Mouse (Mus musculus): ENCODE results near the gene Ttc23. TPM values are rescaled to one million over a fixed set of nuclear protein-coding genes. Genes with fewer than 3 reads are reported as not detected.

Ttc23 gene
- polyA plus RNA-seq, 1 experiment from 2014 or later: 8.9 TPM

- ATAC-seq (replicated peaks): no peak
- Histone ChIP-seq H3K4me1 (no peaks in the 10 kb centered on the region), H3K27me3 (no peaks in the 10 kb centered on the region), H3K4me2 (replicated peaks) (no peak overlapping the region), H3K27ac (replicated peaks) (no peak overlapping the region), H3K4me3 (no peak overlapping the region), H3K9me3 (no peaks in the 10 kb centered on the region), H3K9ac (replicated peaks) (no peak overlapping the region), H3K36me3 (no peaks in the 10 kb centered on the region)
- WGBS: 57% methylated on average over 5 of the region's 5 CpGs
Measured at GRCm38 (mm10) chr7:67730431-67731110, 83.4 kb downstream of the Ttc23 start.

GRCm38 (mm10) chr7:67732276-67732675 is 85.1 kb downstream of the Ttc23 start:
- ATAC-seq (replicated peaks): no peak
- H3K4me2 ChIP-seq (replicated peaks): no peak overlapping the region
- H3K4me3 ChIP-seq: no peak overlapping the region
- H3K27ac ChIP-seq (replicated peaks): no peak overlapping the region
- H3K36me3 ChIP-seq: no peaks in the 10 kb centered on the region
- no peaks in the 10 kb centered on the region for H3K27me3 ChIP-seq
- WGBS: 89% methylated on average over 4 of the region's 4 CpGs
- no peaks in the 10 kb centered on the region for H3K9me3 ChIP-seq
- no peak overlapping the region for H3K9ac ChIP-seq (replicated peaks)
- no peaks in the 10 kb centered on the region for H3K4me1 ChIP-seq

- Histone ChIP-seq H3K4me3 (no peak overlapping the region), H3K9me3 (no peaks in the 10 kb centered on the region), H3K27me3 (no peaks in the 10 kb centered on the region), H3K36me3 (no peaks in the 10 kb centered on the region), H3K4me1 (peaks cover 10% of the 10 kb centered on the region; the same call in 1 of the 2 replicates), H3K4me2 (replicated peaks) (no peak overlapping the region), H3K27ac (replicated peaks) (no peak overlapping the region), H3K9ac (replicated peaks) (no peak overlapping the region)
- ATAC-seq (replicated peaks): no peak
- 93% methylated on average over 4 of the region's 4 CpGs for WGBS
Measured at GRCm38 (mm10) chr7:67740382-67740781, 93.2 kb downstream of the Ttc23 start.

- Histone ChIP-seq H3K27ac (replicated peaks) (no peak overlapping the region), H3K9ac (replicated peaks) (no peak overlapping the region), H3K4me3 (no peak overlapping the region), H3K4me2 (replicated peaks) (no peak overlapping the region), H3K9me3 (no peaks in the 10 kb centered on the region), H3K36me3 (no peaks in the 10 kb centered on the region), H3K4me1 (peaks cover 10% of the 10 kb centered on the region; the same call in 1 of the 2 replicates), H3K27me3 (no peaks in the 10 kb centered on the region)
- WGBS: 84% methylated on average over 5 of the region's 5 CpGs
- no peak for ATAC-seq (replicated peaks)
Measured at GRCm38 (mm10) chr7:67740796-67741195, 93.6 kb downstream of the Ttc23 start.

GRCm38 (mm10) chr7:67741706-67742105 is 94.5 kb downstream of the Ttc23 start:
- no peaks in the 10 kb centered on the region for H3K27me3 ChIP-seq
- no peak overlapping the region for H3K9ac ChIP-seq (replicated peaks)
- no peak overlapping the region for H3K4me2 ChIP-seq (replicated peaks)
- ATAC-seq (replicated peaks): no peak; the same call in 1 of the 2 replicates
- peaks cover 10% of the 10 kb centered on the region; the same call in 1 of the 2 replicates for H3K4me1 ChIP-seq
- 47% methylated on average over 7 of the region's 7 CpGs for WGBS
- H3K4me3 ChIP-seq: no peak overlapping the region
- H3K36me3 ChIP-seq: no peaks in the 10 kb centered on the region
- H3K9me3 ChIP-seq: no peaks in the 10 kb centered on the region
- no peak overlapping the region for H3K27ac ChIP-seq (replicated peaks)

- H3K4me1 ChIP-seq: 0 out of 2 replicates have a peak, but pooled peaks cover 6% of the 10 kb centered on the region
- no peaks in the 10 kb centered on the region for H3K36me3 ChIP-seq
- H3K4me3 ChIP-seq: no peak overlapping the region
- no peak overlapping the region for H3K9ac ChIP-seq (replicated peaks)
- H3K4me2 ChIP-seq (replicated peaks): no peak overlapping the region
- no peaks in the 10 kb centered on the region for H3K9me3 ChIP-seq
- no peaks in the 10 kb centered on the region for H3K27me3 ChIP-seq
- H3K27ac ChIP-seq (replicated peaks): no peak overlapping the region
- ATAC-seq (replicated peaks): no peak
- WGBS: 96% methylated on average over 4 of the region's 4 CpGs
Measured at GRCm38 (mm10) chr7:67747731-67748305, 100.6 kb downstream of the Ttc23 start.

- H3K27ac ChIP-seq (replicated peaks): no peak overlapping the region
- H3K4me2 ChIP-seq (replicated peaks): no peak overlapping the region
- WGBS: 70% methylated on average over 4 of the region's 4 CpGs
- ATAC-seq (replicated peaks): no peak
- H3K27me3 ChIP-seq: no peaks in the 10 kb centered on the region
- no peak overlapping the region for H3K9ac ChIP-seq (replicated peaks)
- H3K36me3 ChIP-seq: no peaks in the 10 kb centered on the region
- H3K9me3 ChIP-seq: no peaks in the 10 kb centered on the region
- 0 out of 2 replicates have a peak, but pooled peaks cover 6% of the 10 kb centered on the region for H3K4me1 ChIP-seq
- H3K4me3 ChIP-seq: no peak overlapping the region
Measured at GRCm38 (mm10) chr7:67749441-67750239, 102.4 kb downstream of the Ttc23 start.

- Histone ChIP-seq H3K4me2 (replicated peaks) (no peak overlapping the region), H3K36me3 (no peaks in the 10 kb centered on the region), H3K4me1 (peaks cover 7% of the 10 kb centered on the region), H3K9ac (replicated peaks) (no peak overlapping the region), H3K4me3 (no peak overlapping the region), H3K9me3 (no peaks in the 10 kb centered on the region), H3K27ac (replicated peaks) (no peak overlapping the region), H3K27me3 (peaks cover 8% of the 10 kb centered on the region; the same call in 1 of the 2 replicates)
- 74% methylated on average over 11 of the region's 11 CpGs for WGBS
- ATAC-seq (replicated peaks): no peak
Measured at GRCm38 (mm10) chr7:67754606-67755005, 107.4 kb downstream of the Ttc23 start.

- H3K4me2 ChIP-seq (replicated peaks): no peak overlapping the region
- H3K9ac ChIP-seq (replicated peaks): no peak overlapping the region
- peaks cover 10% of the 10 kb centered on the region for H3K4me1 ChIP-seq
- H3K9me3 ChIP-seq: no peaks in the 10 kb centered on the region
- ATAC-seq (replicated peaks): no peak
- H3K27me3 ChIP-seq: peaks cover 8% of the 10 kb centered on the region; the same call in 1 of the 2 replicates
- H3K27ac ChIP-seq (replicated peaks): no peak overlapping the region
- no peak overlapping the region for H3K4me3 ChIP-seq
- H3K36me3 ChIP-seq: no peaks in the 10 kb centered on the region
- 78% methylated on average over 7 of the region's 7 CpGs for WGBS
Measured at GRCm38 (mm10) chr7:67755366-67755765, 108.2 kb downstream of the Ttc23 start.

- H3K4me2 ChIP-seq (replicated peaks): no peak overlapping the region
- H3K9ac ChIP-seq (replicated peaks): no peak overlapping the region
- H3K27ac ChIP-seq (replicated peaks): no peak overlapping the region
- H3K27me3 ChIP-seq: peaks cover 10% of the 10 kb centered on the region; the same call in 1 of the 2 replicates
- H3K4me1 ChIP-seq: peaks cover 10% of the 10 kb centered on the region
- ATAC-seq (replicated peaks): no peak
- 66% methylated on average over 5 of the region's 5 CpGs for WGBS
- H3K36me3 ChIP-seq: no peaks in the 10 kb centered on the region
- no peaks in the 10 kb centered on the region for H3K9me3 ChIP-seq
- H3K4me3 ChIP-seq: no peak overlapping the region
Measured at GRCm38 (mm10) chr7:67756636-67757035, 109.4 kb downstream of the Ttc23 start.

- peaks cover 11% of the 10 kb centered on the region; the same call in 1 of the 2 replicates for H3K27me3 ChIP-seq
- H3K9ac ChIP-seq (replicated peaks): peak overlapping the region; percentile 60
- no peak for ATAC-seq (replicated peaks)
- H3K4me3 ChIP-seq: peak overlapping the region; percentile 57
- peak overlapping the region; percentile 75 for H3K27ac ChIP-seq (replicated peaks)
- peak overlapping the region; percentile 97 for H3K4me2 ChIP-seq (replicated peaks)
- WGBS: under 1% methylated on average over 19 of the region's 19 CpGs
- H3K4me1 ChIP-seq: peaks cover 10% of the 10 kb centered on the region
- H3K9me3 ChIP-seq: no peaks in the 10 kb centered on the region
- H3K36me3 ChIP-seq: no peaks in the 10 kb centered on the region
Measured at GRCm38 (mm10) chr7:67758506-67758857, 111.3 kb downstream of the Ttc23 start.

All from forebrain, embryonic 15.5 days (tissue).